Mouse (Mus musculus) liver, adult 2 months (tissue): Measurements from ENCODE around the gene Nhsl1. TPM values are rescaled to one million over a fixed set of nuclear protein-coding genes. Genes with fewer than 3 reads are reported as not detected.

Experiments used
- DNase-seq: peaks from one replicate; pipeline ENCODE4 v3.0.0-alpha.2; 2011; ENCODE audit warnings: low read depth, low spot score; ENCODE audit errors: extremely low read depth
- H3K27ac ChIP-seq: fragments of 200-500 bp; replicated peaks from 2 replicates; pipeline ENCODE4 v1.5.1; 2012; ENCODE audit warnings: low read depth, mild to moderate bottlenecking, control low read depth, inconsistent platforms, low read length; ENCODE audit not compliant: insufficient read depth
- H3K27me3 ChIP-seq: fragments of 200-500 bp; 2 replicates; pipeline ENCODE4 v1.6.1; 2012; ENCODE audit warnings: mild to moderate bottlenecking, moderate library complexity, low read length, inconsistent platforms; ENCODE audit not compliant: control insufficient read depth, insufficient read depth
- H3K36me3 ChIP-seq: fragments of 200-500 bp; 2 replicates; pipeline ENCODE4 v1.6.1; 2012; ENCODE audit warnings: low read length, inconsistent platforms; ENCODE audit not compliant: control insufficient read depth, insufficient read depth
- H3K4me1 ChIP-seq: fragments of 200-500 bp; 2 replicates; pipeline ENCODE4 v1.6.1; 2011; ENCODE audit warnings: low read length; ENCODE audit not compliant: control insufficient read depth, insufficient read depth
- H3K4me3 ChIP-seq: fragments of 200-500 bp; 2 replicates; pipeline ENCODE4 v1.5.1; 2011; ENCODE audit warnings: low read depth, mild to moderate bottlenecking, control low read depth, low read length, moderate library complexity; ENCODE audit not compliant: insufficient read depth
- H3K79me2 ChIP-seq: fragments of 200-500 bp; 2 replicates; pipeline ENCODE4 v1.6.1; 2012; ENCODE audit warnings: inconsistent platforms, mild to moderate bottlenecking, low read length, moderate library complexity; ENCODE audit not compliant: control insufficient read depth, insufficient read depth
- H3K9ac ChIP-seq: fragments of 200-500 bp; 2 replicates; pipeline ENCODE4 v1.6.1; 2012; ENCODE audit warnings: low read depth, mild to moderate bottlenecking, control low read depth, inconsistent platforms, low read length
- CTCF ChIP-seq: fragments of 200-500 bp; IDR thresholded peaks from 2 replicates; pipeline ENCODE4 v1.5.1; 2011; ENCODE audit warnings: low read depth, low read length, control low read depth
- POLR2A ChIP-seq: fragments of 200-500 bp; IDR thresholded peaks from 2 replicates; pipeline ENCODE4 v1.6.1; 2011; ENCODE audit warnings: low read length, control low read depth; ENCODE audit not compliant: insufficient read depth; ENCODE audit errors: extremely low read depth
- WGBS: fragments of 180-500 bp; shearing (Covaris S2); methylation state at CpG from one replicate; pipeline ENCODE4 v1.1.7; 2018; 5-methylcytosine and 5-hydroxymethylcytosine counted together
- polyA plus RNA-seq: library from polyadenylated mRNA; depleted of rRNA; stranded (reverse); fragments of >200 nt; gene quantifications from 2 replicates; pipeline ENCODE4 v1.2.3, GENCODE M21; 2012
- total RNA-seq: library from RNA; depleted of rRNA; stranded (reverse); fragments of >200 nt; gene quantifications from 2 replicates; pipeline ENCODE4 v1.2.3, GENCODE M21; 2014

The Nhsl1 gene
- total and polyA plus RNA-seq, 2 experiments, result 2.6 to 2.8 TPM

DNA sequence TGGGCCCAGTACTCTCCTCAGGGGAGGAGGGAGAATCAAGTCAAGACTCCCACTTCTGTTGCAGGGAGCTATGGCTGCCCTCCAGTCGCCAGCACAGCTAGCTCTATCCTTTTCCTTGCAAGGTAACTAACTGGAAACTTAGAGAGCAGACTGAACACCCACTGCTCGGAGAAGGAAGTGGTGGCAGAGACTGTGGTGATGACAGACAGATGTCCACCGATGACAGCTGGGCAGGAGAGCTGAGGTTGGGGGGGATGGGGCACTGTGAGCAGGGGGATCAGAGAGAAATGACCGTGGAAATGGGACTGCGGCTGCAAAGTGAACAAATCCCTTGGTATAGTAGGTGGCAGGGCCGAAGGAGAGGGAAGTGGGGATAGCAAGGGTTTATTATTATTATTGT lies 73.5 kb downstream of the Nhsl1 start:
- no peak for DNase-seq
- H3K27me3 ChIP-seq, result no peaks in the 10 kb centered on the region
- WGBS, result 87% methylated on average over 6 of the region's 6 CpGs
- H3K79me2 ChIP-seq, result peaks cover 10% of the 10 kb centered on the region; the same call in 1 of the 2 replicates
- H3K4me3 ChIP-seq, result no peak overlapping the region
- no peaks in the 10 kb centered on the region for H3K4me1 ChIP-seq
- no peak for TF ChIP-seq CTCF
- TF ChIP-seq POLR2A, result no peak
- H3K27ac ChIP-seq, result no peak overlapping the region
- H3K9ac ChIP-seq, result no peak overlapping the region
- H3K36me3 ChIP-seq, result no peaks in the 10 kb centered on the region

DNA sequence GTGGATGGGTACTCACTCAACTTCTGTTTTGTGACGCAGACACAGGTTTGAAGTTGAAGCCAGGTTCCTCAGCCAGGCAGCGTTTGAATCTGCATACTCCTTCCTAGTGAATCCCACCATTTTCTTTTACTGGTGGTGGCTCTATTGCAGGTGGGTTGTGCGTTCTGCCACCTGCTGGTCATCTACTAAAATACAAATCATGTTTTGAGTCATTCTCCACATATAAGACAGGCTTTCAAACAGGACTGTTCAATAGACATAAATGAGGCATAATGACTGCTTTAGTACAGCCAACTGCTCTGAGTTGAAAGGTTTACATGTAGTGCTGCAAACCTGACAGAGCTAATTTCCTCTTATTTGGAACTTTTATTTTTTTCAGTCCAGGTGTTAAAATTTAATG lies 75.0 kb downstream of the Nhsl1 start:
- Histone ChIP-seq H3K79me2 (peaks cover 10% of the 10 kb centered on the region; the same call in 1 of the 2 replicates), H3K27me3 (no peaks in the 10 kb centered on the region), H3K36me3 (no peaks in the 10 kb centered on the region), H3K4me1 (no peaks in the 10 kb centered on the region; the same call in 1 of the 2 replicates), H3K9ac (no peak overlapping the region), H3K27ac (no peak overlapping the region), H3K4me3 (no peak overlapping the region)
- WGBS, result 74% methylated on average over 3 of the region's 3 CpGs
- DNase-seq, result no peak
- TF ChIP-seq CTCF (peak; percentile 45; the same call in 1 of the 2 replicates), POLR2A (no peak)

GRCm38 (mm10) chr10:18394270-18394669 lies 75.5 kb downstream of the Nhsl1 start:
- Histone ChIP-seq H3K27ac (no peak overlapping the region), H3K36me3 (no peaks in the 10 kb centered on the region), H3K27me3 (no peaks in the 10 kb centered on the region), H3K9ac (no peak overlapping the region), H3K79me2 (peaks cover 10% of the 10 kb centered on the region; the same call in 1 of the 2 replicates), H3K4me3 (no peak overlapping the region), H3K4me1 (no peaks in the 10 kb centered on the region; the same call in 1 of the 2 replicates)
- 81% methylated on average over 7 of the region's 7 CpGs for WGBS
- TF ChIP-seq POLR2A (no peak), CTCF (no peak)
- no peak for DNase-seq

DNA sequence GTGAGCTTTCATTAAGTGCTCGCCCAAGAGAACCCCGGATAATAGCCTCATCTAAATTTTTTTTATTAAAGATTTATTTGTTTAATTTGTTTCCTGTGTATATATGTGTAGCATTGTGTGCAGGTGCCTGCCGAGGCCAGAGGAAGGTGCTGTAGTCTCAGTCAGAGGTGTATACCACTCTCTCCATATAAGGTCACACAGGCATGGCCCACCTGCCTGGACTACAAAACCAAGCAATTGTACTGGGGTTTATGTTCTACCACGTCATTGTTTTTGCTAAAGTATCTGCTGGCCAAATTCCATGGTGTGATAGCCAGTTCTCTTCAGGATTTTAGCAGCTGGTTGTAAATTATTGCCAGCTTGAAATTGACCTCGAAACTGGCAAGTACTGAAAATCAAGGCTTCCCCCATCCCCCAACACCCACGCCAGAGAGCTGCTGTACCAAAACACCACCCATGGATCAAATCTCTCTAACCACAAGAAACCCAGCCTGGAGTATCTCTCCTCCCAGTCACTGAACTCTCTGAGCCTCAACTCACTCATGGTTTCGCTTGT lies 81.4 kb downstream of the Nhsl1 start:
- Histone ChIP-seq H3K27me3 (no peaks in the 10 kb centered on the region), H3K4me3 (no peak overlapping the region), H3K79me2 (peaks cover 12% of the 10 kb centered on the region; the same call in 1 of the 2 replicates), H3K36me3 (no peaks in the 10 kb centered on the region), H3K4me1 (peaks cover 11% of the 10 kb centered on the region), H3K9ac (no peak overlapping the region), H3K27ac (peak overlapping the region; percentile 63)
- TF ChIP-seq POLR2A (no peak), CTCF (no peak)
- DNase-seq, result peak; percentile 88
- WGBS, result 26% methylated on average over 7 of the region's 7 CpGs

DNA sequence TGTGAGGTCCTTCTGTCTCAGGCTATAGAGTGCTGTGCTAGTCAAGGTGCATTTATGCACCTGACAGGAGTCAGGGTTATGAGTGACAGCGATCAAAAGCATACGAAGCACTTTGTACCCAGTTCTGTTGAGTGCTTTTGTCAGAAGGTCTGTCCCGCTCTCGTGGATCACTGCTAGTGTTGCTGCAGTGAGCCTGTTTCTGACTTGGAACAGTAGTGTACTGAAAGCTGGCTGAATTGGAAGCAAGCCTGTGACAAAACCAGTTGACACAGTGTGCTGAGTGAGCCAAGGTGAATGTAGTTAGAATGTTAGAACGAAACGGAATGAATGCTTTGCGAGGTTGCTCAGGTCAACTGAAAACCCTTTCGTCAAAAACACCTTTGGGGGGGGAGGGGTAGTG lies 82.2 kb downstream of the Nhsl1 start:
- H3K36me3 ChIP-seq, result no peaks in the 10 kb centered on the region
- peak; percentile 87 for DNase-seq
- 17% methylated on average over 8 of the region's 8 CpGs for WGBS
- H3K4me1 ChIP-seq, result peaks cover 11% of the 10 kb centered on the region
- H3K4me3 ChIP-seq, result no peak overlapping the region
- no peaks in the 10 kb centered on the region for H3K27me3 ChIP-seq
- H3K9ac ChIP-seq, result 0 out of 2 replicates have a peak overlapping the region, but pooled peaks have one; percentile 4
- peak overlapping the region; percentile 64 for H3K27ac ChIP-seq
- H3K79me2 ChIP-seq, result peaks cover 12% of the 10 kb centered on the region; the same call in 1 of the 2 replicates
- no peak for TF ChIP-seq POLR2A

- Histone ChIP-seq H3K9ac (no peak overlapping the region), H3K79me2 (peaks cover 5% of the 10 kb centered on the region; the same call in 1 of the 2 replicates), H3K27ac (no peak overlapping the region), H3K4me1 (peaks cover 22% of the 10 kb centered on the region), H3K4me3 (no peak overlapping the region), H3K27me3 (no peaks in the 10 kb centered on the region), H3K36me3 (no peaks in the 10 kb centered on the region)
- DNase-seq, result no peak
- TF ChIP-seq POLR2A (no peak), CTCF (no peak)
- WGBS, result 86% methylated on average over 2 of the region's 2 CpGs
These were observed 85.2 kb downstream of the Nhsl1 start for GRCm38 (mm10) chr10:18403992-18404391.
